Mouse (Mus musculus): ENCODE data around the gene Ulk4.
"Not testable (repeated sequence)": the region's sequence is repeated elsewhere in the genome, so short reads cannot be mapped to it uniquely, and the experiment has no call there.

Ulk4 gene

DNA sequence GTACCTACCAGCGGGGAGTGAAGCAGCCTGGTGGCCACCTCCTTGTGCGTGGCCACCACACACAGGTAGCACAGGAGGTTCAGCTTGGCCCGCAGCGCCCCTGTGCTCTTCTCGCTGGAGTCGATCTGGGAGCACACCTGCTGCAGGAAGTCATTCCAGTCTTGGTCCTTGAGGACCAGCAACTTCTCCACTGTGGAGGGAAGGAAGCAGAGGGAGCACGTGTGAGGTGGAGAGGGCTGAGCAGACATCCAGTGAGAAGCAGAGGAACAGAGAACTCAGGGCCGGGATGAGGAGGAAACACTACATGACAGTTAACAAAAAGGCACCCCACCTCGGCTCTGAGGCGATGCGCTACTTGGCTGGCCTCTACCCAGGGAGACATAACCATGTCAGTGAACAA lies 26.1 kb downstream of the Ulk4 start:
- no peak for DNase-seq (ENCODE audit: low read depth, low spot score)

GRCm38 (mm10) chr9:121249805-121250204 lies 27.2 kb downstream of the Ulk4 start:
- DNase-seq (ENCODE audit: low read depth, low spot score), result no peak

DNA sequence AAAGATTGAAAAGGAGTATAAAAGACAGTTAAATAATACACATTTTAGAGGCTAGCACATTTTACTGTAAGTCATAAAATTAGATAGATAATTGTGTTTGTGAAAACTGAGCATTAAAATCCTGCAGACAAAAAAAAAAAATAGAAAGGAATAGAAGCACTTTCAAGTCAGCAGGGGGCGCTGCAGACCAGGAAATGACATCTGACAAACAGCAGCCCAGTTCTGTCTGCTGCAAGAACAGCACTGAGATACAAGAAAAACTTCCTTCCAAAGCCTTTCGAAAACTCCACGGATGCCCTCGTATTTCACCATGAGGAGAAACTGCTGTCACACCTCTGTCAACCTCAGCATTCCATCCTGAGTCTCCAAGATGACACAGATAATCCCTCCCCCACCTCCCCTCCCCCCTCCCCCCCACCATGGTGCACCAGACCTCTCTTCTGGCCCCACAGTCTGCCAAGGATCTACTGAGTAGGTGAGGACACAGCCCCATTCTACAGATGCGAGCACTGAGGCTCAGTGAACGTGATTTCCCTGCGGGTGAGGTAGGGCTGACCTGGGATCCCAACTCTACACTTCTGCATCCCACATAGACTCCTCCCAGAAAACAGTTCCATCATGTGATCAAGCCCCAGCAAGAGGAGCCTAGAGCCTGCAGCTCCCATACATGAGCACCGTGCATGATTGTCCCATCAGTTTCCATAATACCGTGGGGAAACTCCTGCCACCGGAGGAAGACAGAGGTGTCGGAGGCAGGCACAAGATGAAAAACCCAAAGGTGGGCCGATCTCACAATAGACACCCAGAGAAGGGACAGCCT lies 28.8 kb downstream of the Ulk4 start:
- peak; percentile 83 for DNase-seq (ENCODE audit: low read depth, low spot score)

GRCm38 (mm10) chr9:121247047-121247446 lies 29.9 kb downstream of the Ulk4 start:
- no peak for DNase-seq (ENCODE audit: low read depth, low spot score)

DNA sequence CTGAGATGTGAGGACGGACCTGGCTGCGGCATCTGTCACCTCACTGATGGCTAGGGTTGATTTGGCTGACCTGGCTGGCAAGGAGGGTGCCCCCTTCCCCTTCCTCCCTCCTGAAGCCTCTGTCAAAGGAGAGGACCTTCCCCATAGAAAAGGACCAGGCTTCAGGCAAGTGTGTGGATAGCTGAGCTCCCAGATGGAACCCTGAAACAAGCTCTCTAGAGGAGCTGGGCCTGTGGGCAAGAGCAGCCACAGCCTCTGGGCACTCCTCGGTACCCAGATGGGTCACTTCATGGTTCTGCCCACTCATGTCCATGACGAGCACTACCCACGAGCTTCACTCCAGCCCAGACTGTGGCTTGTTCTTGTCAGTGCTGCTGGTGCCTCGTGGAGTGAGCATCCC lies 34.7 kb downstream of the Ulk4 start:
- no peak for DNase-seq (ENCODE audit: low read depth, low spot score)

DNA sequence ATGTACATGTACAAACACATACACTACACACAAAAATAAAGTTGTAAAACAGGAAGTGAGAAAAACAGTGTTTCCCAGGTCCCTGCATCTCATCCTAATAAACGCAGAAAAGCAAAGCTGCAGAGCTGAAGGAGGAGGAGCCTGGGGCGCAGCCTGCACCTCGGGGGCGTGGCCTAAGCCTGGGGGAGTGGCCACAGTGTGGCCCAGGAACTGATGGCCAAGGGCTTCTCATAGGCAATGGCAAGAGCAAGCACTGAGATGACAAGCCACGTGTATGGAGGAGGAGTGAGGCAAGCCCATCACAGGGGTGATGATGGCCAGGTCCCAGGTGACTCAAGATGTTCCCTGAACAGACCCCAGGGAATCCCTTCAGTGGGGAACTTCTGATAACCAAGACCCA lies 35.2 kb downstream of the Ulk4 start:
- DNase-seq (ENCODE audit: low read depth, low spot score), result peak; percentile 18

DNA sequence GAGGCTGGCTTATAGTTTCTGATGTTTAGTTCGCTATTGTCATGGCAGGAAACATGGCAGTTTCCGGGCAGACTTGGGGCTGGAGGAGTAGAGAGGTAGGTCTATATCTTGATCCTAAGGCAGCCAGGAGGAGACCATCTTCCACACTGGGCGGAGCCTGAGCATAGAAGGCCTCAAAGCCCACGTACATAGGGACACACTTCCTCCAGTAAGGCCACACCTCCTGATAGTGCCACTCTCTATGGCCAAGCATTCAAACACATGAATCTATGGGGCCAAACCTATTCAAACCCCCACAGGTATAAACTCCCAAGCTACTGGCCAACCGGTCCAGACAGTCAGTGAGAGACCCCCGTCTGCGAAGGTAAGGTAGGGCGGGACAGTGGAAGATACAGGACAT lies 35.6 kb downstream of the Ulk4 start:
- no peak for DNase-seq (ENCODE audit: low read depth, low spot score)

- DNase-seq (ENCODE audit: low read depth, low spot score), result peak; percentile 59
Observed at GRCm38 (mm10) chr9:121240242-121240641, 36.8 kb downstream of the Ulk4 start.

GRCm38 (mm10) chr9:121239571-121239970 lies 37.4 kb downstream of the Ulk4 start:
- no peak for DNase-seq (ENCODE audit: low read depth, low spot score)

GRCm38 (mm10) chr9:121218636-121219035 lies 58.4 kb downstream of the Ulk4 start:
- peak; percentile 59 for DNase-seq (ENCODE audit: low read depth, low spot score)

DNA sequence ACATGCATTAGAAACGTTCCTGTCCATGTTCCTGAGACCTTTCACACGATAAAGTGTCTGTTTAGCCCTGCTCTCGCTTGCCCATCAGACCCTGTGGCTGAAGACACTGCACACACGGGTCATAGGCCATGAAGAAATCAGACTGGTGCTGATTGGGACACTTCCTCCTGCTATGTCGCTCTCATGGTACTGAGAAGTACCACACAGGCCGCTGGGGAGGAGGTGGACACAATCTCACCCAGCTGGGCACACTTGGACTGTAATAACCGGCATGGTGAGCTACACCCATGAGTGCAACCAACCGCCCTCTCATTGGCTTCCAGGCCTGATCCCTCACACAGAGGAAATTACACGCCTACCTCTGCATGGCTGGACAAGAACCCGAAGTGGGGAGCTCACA lies 58.8 kb downstream of the Ulk4 start:
- no peak for DNase-seq (ENCODE audit: low read depth, low spot score)

- no peak for DNase-seq (ENCODE audit: low read depth, low spot score)
Observed at GRCm38 (mm10) chr9:121217742-121218141, 59.3 kb downstream of the Ulk4 start.

DNA sequence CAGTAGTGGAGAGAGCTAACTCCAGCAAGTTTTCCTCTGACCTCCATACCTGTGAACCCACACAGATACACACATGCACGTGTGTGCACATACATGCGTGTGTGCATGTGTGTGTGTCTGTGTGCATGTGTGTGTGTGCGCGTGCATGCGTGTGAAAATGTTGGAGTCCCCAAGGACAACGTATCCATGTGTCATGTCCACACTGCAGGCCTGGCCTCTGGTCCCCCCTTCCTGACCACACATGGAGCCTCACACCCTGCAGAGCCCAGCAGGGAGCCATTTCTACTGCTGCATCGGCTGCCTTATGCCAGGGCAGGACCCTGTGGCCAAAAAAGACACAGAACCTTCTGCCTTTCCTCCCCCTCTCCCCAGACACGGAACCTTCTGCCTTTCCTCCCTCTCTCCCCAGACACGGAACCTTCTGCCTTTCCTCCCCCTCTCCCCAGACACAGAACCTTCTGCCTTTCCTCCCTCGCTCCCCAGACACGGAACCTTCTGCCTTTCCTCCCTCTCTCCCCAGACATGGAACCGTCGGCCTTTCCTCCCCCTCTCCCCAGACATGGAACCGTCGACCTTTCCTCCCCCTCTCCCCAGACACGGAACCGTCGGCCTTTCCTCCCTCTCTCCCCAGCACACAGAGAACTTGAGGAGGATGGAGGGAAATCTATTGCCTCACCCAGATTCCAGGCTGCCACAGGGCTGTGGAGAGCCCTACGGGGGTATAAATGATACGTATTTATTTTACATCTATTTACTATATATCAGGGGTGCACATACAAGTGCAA lies 60.3 kb downstream of the Ulk4 start:
- DNase-seq (ENCODE audit: low read depth, low spot score), result no peak

GRCm38 (mm10) chr9:121215349-121216000 lies 61.5 kb downstream of the Ulk4 start:
- peak; percentile 73 for DNase-seq (ENCODE audit: low read depth, low spot score)

DNA sequence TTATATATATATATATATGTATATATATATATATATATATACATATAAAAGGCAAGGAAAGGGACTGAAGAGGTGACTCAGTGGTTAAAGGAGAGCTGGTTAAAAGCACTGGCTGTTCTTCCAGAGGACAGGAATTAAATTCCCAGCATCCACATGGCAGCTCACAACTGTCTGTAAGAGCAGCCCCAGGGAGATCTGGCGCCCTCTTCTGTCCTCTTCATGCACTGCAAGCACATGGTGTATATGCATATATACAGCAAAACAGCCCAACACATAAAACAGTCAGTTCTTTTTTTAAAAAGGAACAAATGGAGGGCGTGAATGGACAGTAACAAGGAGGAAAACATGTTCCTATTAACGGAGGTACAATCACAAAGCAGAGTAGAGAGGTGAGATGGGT lies 64.7 kb downstream of the Ulk4 start:
- peak; percentile 66 for DNase-seq (ENCODE audit: low read depth, low spot score)

DNA sequence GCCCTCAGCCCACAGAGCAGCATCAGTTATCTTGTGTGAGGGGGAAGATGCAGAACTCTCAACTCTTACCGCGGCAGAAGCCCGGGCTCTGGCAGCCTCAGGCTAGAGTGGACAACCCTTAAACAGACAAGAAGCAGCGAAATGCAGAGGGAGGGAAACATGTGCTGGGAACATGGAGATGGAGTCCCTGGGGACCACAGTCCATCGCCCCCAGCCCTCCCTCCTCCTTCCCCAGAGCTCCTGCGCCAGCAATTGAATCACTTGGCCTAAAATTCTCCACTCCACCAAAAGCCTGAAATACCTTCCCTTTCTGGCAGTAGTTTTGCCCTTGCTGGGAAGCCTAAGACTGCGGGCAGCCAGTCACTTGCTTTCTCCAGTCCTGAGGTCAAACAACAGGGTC lies 72.0 kb downstream of the Ulk4 start:
- no peak for DNase-seq (ENCODE audit: low read depth, low spot score)

DNA sequence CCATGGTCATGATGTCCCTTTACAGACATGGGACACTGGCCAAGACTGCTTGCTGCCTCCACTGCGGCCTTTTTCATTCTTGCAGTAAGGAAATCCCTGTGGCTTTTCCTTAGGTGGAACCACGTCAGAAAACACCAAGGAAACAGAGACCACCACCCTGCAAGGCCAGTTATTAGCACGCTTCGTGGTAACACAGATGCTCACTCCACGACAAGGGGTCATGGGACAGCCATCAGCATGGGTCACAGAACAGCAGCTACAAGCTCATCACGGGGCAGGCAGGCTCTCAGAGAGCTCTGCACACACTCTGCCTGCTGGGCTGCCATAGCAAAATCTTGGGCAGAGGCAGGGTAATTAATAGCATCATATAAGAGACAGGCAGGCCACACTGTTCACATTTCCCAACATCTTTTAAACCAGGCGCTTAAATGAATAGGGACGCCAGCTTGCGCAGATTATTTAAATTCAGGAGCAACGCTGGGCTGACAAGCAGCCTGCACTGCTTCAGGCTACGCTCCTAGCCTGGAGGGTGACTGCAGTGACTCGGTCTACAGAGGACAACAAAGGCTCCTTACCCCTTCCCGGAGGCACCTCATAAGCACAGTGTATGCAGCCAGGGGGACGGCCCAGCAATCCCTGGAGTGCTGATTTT lies 72.7 kb downstream of the Ulk4 start:
- DNase-seq (ENCODE audit: low read depth, low spot score), result no peak

DNA sequence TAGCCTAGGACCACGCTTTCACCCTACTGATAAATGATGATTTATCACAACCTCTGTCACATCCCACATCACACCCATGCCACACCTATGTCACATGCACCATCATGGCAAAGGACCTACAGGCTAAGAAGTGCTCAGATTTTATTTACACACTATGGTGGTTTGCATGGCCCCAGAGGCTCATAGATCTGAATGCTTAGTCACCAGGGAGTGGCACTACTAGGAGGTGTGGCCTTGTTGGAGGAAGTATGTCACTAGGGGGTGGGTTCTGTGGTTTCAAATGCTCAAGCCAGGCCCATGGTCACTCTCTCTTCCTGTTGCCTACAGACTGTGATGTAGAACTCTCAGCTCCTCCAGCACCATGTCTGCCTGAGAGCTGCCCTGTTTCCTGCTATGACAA lies 73.3 kb downstream of the Ulk4 start:
- no peak for DNase-seq (ENCODE audit: low read depth, low spot score)

- not testable (repeated sequence) for DNase-seq (ENCODE audit: low read depth, low spot score)
Observed at GRCm38 (mm10) chr9:121199146-121199685, 77.8 kb downstream of the Ulk4 start.

DNA sequence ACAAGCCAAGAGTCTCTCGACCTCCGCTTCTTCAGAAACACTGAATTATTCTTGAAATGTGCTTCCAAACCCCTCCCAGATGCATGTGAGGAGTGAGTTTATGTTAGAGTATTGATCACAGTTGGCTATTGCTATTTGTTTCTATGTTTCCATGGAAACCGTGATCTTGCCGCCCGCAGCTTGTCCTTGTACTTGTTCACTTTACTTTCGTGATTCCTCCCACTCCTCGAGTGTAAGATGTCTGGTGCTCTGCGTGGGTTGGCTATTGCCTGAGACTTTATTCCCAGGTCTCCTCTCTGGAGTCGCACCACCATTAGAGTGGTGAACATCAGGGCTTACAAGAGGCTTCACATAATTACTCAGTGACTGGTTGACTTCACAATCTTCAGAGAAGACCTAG lies 80.5 kb downstream of the Ulk4 start:
- DNase-seq (ENCODE audit: low read depth, low spot score), result no peak

DNA sequence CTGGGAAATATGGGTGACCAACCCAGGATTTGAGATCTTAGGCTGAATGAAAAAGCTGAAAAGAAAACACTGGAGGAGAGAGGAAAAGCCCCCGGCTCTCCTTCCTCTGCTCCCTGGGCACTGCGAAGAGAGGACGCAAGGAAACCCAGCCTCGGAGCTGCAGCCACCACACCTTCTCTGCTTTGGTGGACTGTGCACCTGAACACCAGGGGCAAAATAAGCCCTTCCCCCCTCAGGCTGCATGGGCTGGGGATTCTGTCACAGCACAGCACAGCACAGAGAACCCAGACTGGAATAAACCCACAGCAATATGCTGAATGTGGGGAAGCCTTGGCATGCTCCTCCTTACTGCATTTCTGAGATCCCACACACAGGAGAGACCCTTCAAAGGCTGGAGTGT lies 81.9 kb downstream of the Ulk4 start:
- DNase-seq (ENCODE audit: low read depth, low spot score), result no peak

All from ES-CJ7 (cell line).